Mouse (Mus musculus): Measurements from ENCODE around the gene Nppb. TPM values are rescaled to one million over a fixed set of nuclear protein-coding genes. Genes with fewer than 3 reads are reported as not detected.

Gene Nppb
- polyA plus RNA-seq, 1 experiment, result not detected

DNA sequence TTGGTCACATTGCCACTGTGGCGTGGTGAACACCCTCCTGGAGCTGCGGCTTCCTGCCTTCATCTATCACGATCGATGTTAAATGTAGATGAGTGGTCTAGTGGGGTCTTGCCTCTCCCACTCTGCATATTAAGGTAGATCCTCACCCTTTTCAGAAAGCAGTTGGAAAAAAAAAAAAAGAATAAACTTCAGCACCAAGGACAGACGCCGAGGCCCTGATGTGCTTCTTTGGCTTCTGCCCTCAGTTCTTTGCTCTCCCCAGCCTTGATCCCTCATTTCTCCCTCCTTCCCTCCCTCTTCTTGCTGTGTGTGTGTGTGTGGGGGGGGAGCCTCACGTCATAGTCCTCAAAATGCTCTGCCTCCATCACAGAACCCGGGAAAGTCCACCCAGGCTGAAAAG, 16.3 kb downstream of the Nppb start:
- H3K9me3 ChIP-seq, result no peaks in the 10 kb centered on the region
- no peaks in the 10 kb centered on the region for H3K4me1 ChIP-seq
- no peak overlapping the region for H3K4me3 ChIP-seq (replicated peaks)
- H3K27me3 ChIP-seq (replicated peaks), result peaks cover 5% of the 10 kb centered on the region
- TF ChIP-seq GATA1 (IDR thresholded peaks at IDR 0.05; ENCODE audit: borderline replicate concordance, low read length) (no peak), FLI1 (IDR thresholded peaks at IDR 0.05; ENCODE audit: low read length) (no peak)
- H3K36me3 ChIP-seq (replicated peaks; ENCODE audit: low read length), result peaks cover 40% of the 10 kb centered on the region

DNA sequence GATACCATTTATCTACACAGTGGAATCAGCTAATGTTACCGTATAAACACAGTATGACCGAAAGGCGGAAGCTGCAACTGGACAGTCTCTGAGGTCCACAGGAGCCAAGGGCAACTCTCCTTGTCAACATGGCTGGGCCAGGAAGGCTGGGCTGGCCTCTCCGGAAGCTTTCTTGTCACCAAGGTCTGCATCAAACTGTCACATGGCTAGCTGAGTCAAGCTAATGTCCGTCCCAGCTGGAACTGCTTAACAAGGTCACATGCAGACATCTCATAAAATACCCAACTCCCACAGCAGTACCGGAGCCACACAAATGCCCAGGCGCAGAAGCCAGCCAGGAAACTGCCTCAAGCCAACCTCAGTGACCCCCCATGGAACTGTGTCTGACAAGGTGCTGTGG, 18.8 kb downstream of the Nppb start:
- H3K4me1 ChIP-seq, result no peaks in the 10 kb centered on the region
- peaks cover 2% of the 10 kb centered on the region for H3K27me3 ChIP-seq (replicated peaks)
- TF ChIP-seq GATA1 (IDR thresholded peaks at IDR 0.05; ENCODE audit: borderline replicate concordance, low read length), result no peak
- TF ChIP-seq FLI1 (IDR thresholded peaks at IDR 0.05; ENCODE audit: low read length), result no peak
- H3K36me3 ChIP-seq (replicated peaks; ENCODE audit: low read length), result peaks cover 65% of the 10 kb centered on the region
- H3K4me3 ChIP-seq (replicated peaks), result no peak overlapping the region
- no peaks in the 10 kb centered on the region for H3K9me3 ChIP-seq

DNA sequence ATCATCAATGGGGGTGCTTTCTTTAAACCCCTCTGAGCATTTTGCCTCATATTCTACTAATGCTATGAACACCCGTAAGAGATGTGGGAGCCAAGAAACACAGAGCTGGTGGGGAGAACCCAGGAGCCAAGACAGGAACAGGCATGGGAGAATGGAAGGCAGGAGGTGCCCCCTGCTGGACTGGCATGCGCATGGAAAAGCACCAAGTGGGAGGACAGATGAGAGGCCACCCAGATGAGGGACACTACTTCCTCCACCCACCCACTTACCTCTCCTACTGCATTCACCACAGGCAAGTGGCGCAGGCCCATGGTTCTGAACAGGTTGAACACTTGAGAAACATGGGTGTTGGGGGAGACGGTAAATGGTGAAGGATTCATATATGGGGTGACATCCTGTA, 22.8 kb downstream of the Nppb start:
- Histone ChIP-seq H3K9me3 (no peaks in the 10 kb centered on the region), H3K4me3 (replicated peaks) (no peak overlapping the region), H3K36me3 (replicated peaks; ENCODE audit: low read length) (peaks cover 100% of the 10 kb centered on the region), H3K27me3 (replicated peaks) (no peaks in the 10 kb centered on the region), H3K4me1 (no peaks in the 10 kb centered on the region; the same call in 1 of the 2 replicates)
- TF ChIP-seq GATA1 (IDR thresholded peaks at IDR 0.05; ENCODE audit: borderline replicate concordance, low read length) (no peak), FLI1 (IDR thresholded peaks at IDR 0.05; ENCODE audit: low read length) (no peak)

DNA sequence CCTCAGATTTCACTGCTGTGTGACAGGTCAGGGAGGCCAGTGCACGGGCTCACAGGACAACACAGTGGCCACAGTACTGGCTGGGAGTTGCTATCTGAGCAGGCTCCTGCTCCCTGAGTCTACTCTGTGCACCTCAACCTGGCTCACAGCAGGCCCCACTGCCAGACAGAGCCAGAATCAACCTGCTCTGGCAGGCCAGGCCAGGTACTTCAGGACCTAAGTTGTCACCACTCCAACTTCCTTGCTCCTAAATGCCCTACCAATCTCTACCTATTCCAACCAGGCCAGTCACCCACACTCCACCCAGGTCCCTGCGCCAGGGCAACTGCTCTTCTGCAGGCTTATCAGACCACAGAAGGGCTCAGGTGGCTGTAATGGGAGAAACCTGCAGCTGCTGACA, 24.1 kb downstream of the Nppb start:
- Histone ChIP-seq H3K4me3 (replicated peaks) (no peak overlapping the region), H3K4me1 (no peaks in the 10 kb centered on the region; the same call in 1 of the 2 replicates), H3K36me3 (replicated peaks; ENCODE audit: low read length) (peaks cover 100% of the 10 kb centered on the region), H3K27me3 (replicated peaks) (no peaks in the 10 kb centered on the region), H3K9me3 (no peaks in the 10 kb centered on the region)
- TF ChIP-seq FLI1 (IDR thresholded peaks at IDR 0.05; ENCODE audit: low read length) (no peak), GATA1 (IDR thresholded peaks at IDR 0.05; ENCODE audit: borderline replicate concordance, low read length) (no peak)

DNA sequence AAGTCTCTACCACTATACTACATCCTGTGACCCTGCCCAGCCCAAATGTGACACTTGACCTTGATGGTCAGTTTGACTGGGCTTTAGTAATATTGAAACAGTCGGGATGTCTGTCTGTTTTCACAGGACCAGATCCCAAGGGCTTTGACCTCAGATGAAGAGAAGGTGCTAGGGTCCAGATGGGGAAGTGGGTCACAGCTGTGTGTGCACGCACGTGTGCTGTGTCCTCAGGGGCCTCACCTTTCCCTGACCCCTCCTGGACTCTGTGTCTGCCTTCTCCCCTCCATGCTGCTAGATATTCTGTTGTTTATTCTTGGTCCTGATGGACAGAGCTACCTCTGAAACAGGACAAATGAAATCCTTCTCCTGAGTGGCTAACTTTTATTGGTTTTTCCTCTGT, 25.7 kb downstream of the Nppb start:
- Histone ChIP-seq H3K4me1 (no peaks in the 10 kb centered on the region; the same call in 1 of the 2 replicates), H3K9me3 (no peaks in the 10 kb centered on the region), H3K4me3 (replicated peaks) (no peak overlapping the region), H3K27me3 (replicated peaks) (no peaks in the 10 kb centered on the region), H3K36me3 (replicated peaks; ENCODE audit: low read length) (peaks cover 100% of the 10 kb centered on the region)
- TF ChIP-seq GATA1 (IDR thresholded peaks at IDR 0.05; ENCODE audit: borderline replicate concordance, low read length), result no peak
- TF ChIP-seq FLI1 (IDR thresholded peaks at IDR 0.05; ENCODE audit: low read length), result no peak

DNA sequence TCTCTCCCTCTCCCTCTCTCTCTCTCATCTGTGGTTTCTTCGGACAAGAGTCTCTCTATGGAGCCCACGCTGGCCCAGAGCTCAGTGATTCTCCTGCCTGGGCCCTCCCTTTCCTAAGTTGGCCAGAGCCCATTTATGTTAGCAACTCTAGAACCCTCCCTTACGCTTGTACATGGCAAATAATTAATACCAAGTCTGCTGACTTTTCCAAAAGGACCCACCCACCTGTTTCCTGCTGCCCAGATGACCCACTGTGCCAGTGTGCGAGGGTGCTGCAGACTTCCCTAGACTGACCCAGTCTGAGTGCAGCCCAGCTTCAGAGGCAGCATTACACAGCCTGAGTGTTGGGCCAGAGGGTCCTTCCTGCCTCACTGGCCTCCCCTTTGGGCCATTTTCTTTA, 26.6 kb downstream of the Nppb start:
- Histone ChIP-seq H3K4me3 (replicated peaks) (no peak overlapping the region), H3K9me3 (no peaks in the 10 kb centered on the region), H3K27me3 (replicated peaks) (no peaks in the 10 kb centered on the region), H3K4me1 (no peaks in the 10 kb centered on the region; the same call in 1 of the 2 replicates), H3K36me3 (replicated peaks; ENCODE audit: low read length) (peaks cover 100% of the 10 kb centered on the region)
- TF ChIP-seq FLI1 (IDR thresholded peaks at IDR 0.05; ENCODE audit: low read length) (no peak), GATA1 (IDR thresholded peaks at IDR 0.05; ENCODE audit: borderline replicate concordance, low read length) (no peak)

DNA sequence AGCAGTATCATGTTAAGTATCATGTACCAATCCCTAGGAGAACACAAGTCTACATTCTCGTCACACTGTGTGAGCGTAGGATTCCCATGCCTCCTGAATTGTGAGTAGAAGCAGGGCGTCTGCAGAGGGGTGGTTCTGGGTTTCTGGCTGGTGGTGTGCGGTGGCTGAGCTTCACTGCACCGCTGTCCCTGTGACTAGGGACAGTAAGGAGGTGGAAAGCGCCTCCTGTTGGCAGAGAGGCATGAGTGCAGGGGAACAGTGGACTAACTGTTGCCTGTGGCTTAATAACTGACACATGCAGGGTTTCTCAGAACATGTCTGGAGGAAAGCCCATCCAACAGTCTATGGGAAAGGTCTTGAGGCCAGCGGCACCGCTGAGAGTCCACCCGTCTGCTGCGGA, 29.8 kb downstream of the Nppb start:
- Histone ChIP-seq H3K4me3 (replicated peaks) (no peak overlapping the region), H3K27me3 (replicated peaks) (no peaks in the 10 kb centered on the region), H3K4me1 (no peaks in the 10 kb centered on the region; the same call in 1 of the 2 replicates), H3K9me3 (no peaks in the 10 kb centered on the region), H3K36me3 (replicated peaks; ENCODE audit: low read length) (peaks cover 97% of the 10 kb centered on the region)
- TF ChIP-seq FLI1 (IDR thresholded peaks at IDR 0.05; ENCODE audit: low read length) (no peak), GATA1 (IDR thresholded peaks at IDR 0.05; ENCODE audit: borderline replicate concordance, low read length) (no peak)

DNA sequence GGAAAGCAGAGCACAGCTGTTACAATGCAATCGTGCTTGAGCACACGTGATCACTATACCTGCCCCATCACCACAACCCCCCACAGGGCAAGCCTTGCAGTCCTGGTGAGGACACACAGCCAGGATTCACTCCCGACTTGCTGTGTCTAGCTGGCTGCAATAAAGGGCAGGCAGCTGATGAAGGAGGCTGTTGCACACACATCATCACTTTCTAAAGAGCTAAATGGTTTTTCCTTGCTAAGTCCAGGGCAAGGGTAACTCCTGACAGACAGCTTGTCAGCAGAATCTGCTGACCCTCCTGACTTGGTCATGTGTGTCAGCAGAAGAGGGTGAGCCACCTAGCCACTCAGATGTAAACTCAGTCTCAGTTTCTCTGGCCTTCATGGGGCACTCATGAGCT, 31.4 kb downstream of the Nppb start:
- H3K4me1 ChIP-seq, result no peaks in the 10 kb centered on the region; the same call in 1 of the 2 replicates
- TF ChIP-seq FLI1 (IDR thresholded peaks at IDR 0.05; ENCODE audit: low read length) (no peak), GATA1 (IDR thresholded peaks at IDR 0.05; ENCODE audit: borderline replicate concordance, low read length) (no peak)
- H3K9me3 ChIP-seq, result no peaks in the 10 kb centered on the region
- H3K4me3 ChIP-seq (replicated peaks), result no peak overlapping the region
- no peaks in the 10 kb centered on the region for H3K27me3 ChIP-seq (replicated peaks)
- peaks cover 95% of the 10 kb centered on the region for H3K36me3 ChIP-seq (replicated peaks; ENCODE audit: low read length)

DNA sequence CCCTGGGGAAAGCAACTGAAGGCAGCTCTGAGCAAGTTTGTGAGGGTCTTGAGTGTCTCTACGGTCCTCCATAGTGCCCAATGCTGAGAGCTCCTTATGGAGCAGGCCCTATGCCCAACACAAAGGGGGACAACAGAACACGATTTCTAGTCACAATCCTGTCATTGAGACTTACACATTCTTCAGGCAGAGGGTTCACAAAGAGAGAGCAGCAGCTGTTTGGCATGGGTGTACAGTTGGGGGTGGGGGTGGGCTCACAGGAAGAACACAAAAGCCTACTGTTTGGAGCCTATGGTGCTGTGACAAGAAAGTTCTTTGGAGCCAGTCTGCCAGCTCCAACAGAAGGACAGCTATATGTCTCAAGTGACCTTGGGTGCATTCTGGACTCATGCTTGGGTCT, 32.8 kb downstream of the Nppb start:
- Histone ChIP-seq H3K27me3 (replicated peaks) (no peaks in the 10 kb centered on the region), H3K4me3 (replicated peaks) (no peak overlapping the region), H3K36me3 (replicated peaks; ENCODE audit: low read length) (peaks cover 95% of the 10 kb centered on the region), H3K4me1 (no peaks in the 10 kb centered on the region), H3K9me3 (no peaks in the 10 kb centered on the region)
- TF ChIP-seq GATA1 (IDR thresholded peaks at IDR 0.05; ENCODE audit: borderline replicate concordance, low read length) (no peak), FLI1 (IDR thresholded peaks at IDR 0.05; ENCODE audit: low read length) (no peak)

DNA sequence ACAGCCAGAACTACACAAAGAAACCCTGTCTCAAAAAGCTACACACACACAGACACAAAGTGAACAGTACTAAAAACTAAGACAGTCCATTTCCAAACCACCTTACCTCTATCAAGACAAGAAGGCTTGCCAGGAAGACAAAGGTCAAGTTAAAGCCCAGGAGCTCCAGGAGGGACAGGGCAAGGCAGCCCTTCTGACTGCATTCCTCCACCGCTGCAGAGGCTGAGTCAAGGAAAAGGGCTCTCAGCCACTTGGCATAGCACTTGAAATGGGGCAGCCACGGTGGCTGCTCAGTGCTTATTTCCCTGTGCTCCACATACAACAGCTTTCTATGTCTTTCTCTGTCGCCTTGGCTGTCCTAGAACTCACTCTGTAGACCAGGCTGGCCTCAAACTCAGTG, 38.4 kb downstream of the Nppb start:
- H3K4me3 ChIP-seq (replicated peaks), result no peak overlapping the region
- H3K36me3 ChIP-seq (replicated peaks; ENCODE audit: low read length), result peaks cover 91% of the 10 kb centered on the region
- H3K27me3 ChIP-seq (replicated peaks), result no peaks in the 10 kb centered on the region
- no peaks in the 10 kb centered on the region for H3K9me3 ChIP-seq
- no peak for TF ChIP-seq GATA1 (IDR thresholded peaks at IDR 0.05; ENCODE audit: borderline replicate concordance, low read length)
- no peak for TF ChIP-seq FLI1 (IDR thresholded peaks at IDR 0.05; ENCODE audit: low read length)
- H3K4me1 ChIP-seq, result peaks cover 3% of the 10 kb centered on the region; the same call in 1 of the 2 replicates

DNA sequence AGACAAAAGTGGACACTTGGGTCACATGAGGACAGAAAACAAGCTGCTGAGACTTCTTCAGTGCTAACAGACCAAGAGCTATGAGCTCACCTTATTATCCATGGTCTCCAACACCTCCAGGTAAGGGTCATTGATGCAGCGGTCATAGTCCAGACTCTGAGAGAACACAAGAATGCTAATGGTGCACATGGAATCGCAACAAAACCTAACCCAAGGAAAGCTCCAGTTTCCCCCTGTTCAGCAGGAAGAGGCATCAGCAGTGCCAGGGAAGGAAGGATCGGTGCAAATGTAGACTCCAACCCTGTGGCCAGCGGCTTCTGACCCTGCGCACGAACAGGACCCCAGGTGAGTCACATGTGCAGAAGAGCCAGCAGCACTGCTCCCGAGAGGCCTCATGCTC, 43.7 kb downstream of the Nppb start:
- Histone ChIP-seq H3K27me3 (replicated peaks) (no peaks in the 10 kb centered on the region), H3K4me3 (replicated peaks) (no peak overlapping the region), H3K4me1 (peaks cover 18% of the 10 kb centered on the region), H3K9me3 (no peaks in the 10 kb centered on the region), H3K36me3 (replicated peaks; ENCODE audit: low read length) (peaks cover 66% of the 10 kb centered on the region)
- TF ChIP-seq GATA1 (IDR thresholded peaks at IDR 0.05; ENCODE audit: borderline replicate concordance, low read length) (no peak), FLI1 (IDR thresholded peaks at IDR 0.05; ENCODE audit: low read length) (no peak)

Data from megakaryocyte, embryonic 14.5 days (primary cell).